Mouse (Mus musculus) stomach, embryonic 14.5 days (tissue): ENCODE measurements around the gene Acox3. TPM values are rescaled to one million over a fixed set of nuclear protein-coding genes. Genes with fewer than 3 reads are reported as not detected.
A peak's percentile ranks its signal among the peaks of the same experiment; 100 is the strongest.

Experiments used
- ATAC-seq: fragments of 200-750 bp; cut with Nextera tagmentation; 2 replicates; pipeline ENCODE4 v1.8.0; 2017; ENCODE audit warnings: low read depth, moderate TSS enrichment; ENCODE audit not compliant: insufficient number of reproducible peaks, insufficient read depth, low FRiP score
- H3K27ac ChIP-seq: fragments of 300-500 bp; sonication (generic); 2 replicates; pipeline ENCODE4 v1.5.1; 2014; ENCODE audit warnings: mild to moderate bottlenecking, low read length, moderate library complexity, mixed read lengths
- H3K27me3 ChIP-seq: fragments of 300-500 bp; sonication (generic); 2 replicates; pipeline ENCODE4 v1.6.1; 2014; ENCODE audit warnings: low read length, control low read depth, mixed read lengths; ENCODE audit not compliant: control insufficient read depth, insufficient read depth
- H3K36me3 ChIP-seq: fragments of 300-500 bp; sonication (generic); 2 replicates; pipeline ENCODE4 v1.6.1; 2014; ENCODE audit warnings: mild to moderate bottlenecking, control low read depth, low read length, moderate library complexity, mixed read lengths; ENCODE audit not compliant: control insufficient read depth, insufficient read depth
- H3K4me1 ChIP-seq: fragments of 300-500 bp; sonication (generic); 2 replicates; pipeline ENCODE4 v1.6.1; 2014; ENCODE audit warnings: low read length, control low read depth, mixed read lengths; ENCODE audit not compliant: control insufficient read depth, insufficient read depth
- H3K4me2 ChIP-seq: fragments of 300-500 bp; sonication (generic); replicated peaks from 2 replicates; pipeline ENCODE4 v1.6.1; 2014; ENCODE audit warnings: low read depth, low read length, control low read depth
- H3K4me3 ChIP-seq: fragments of 300-500 bp; sonication (generic); 2 replicates; pipeline ENCODE4 v1.5.1; 2014; ENCODE audit warnings: low read depth, low read length, control low read depth
- H3K9ac ChIP-seq: fragments of 300-500 bp; sonication (generic); replicated peaks from 2 replicates; pipeline ENCODE4 v1.6.1; 2014; ENCODE audit warnings: low read depth, mild to moderate bottlenecking, control low read depth, low read length, moderate library complexity, mixed read lengths
- H3K9me3 ChIP-seq: fragments of 300-500 bp; sonication (generic); 2 replicates; pipeline ENCODE4 v1.6.1; 2016; ENCODE audit warnings: low read depth, low read length, control low read depth; ENCODE audit not compliant: control insufficient read depth
- WGBS: fragments of 180-500 bp; shearing (Covaris S2); extraction: QIAGEN DNeasy Blood & Tissue Kit; methylation state at CpG from one replicate; pipeline ENCODE4 v1.1.7; 2014; 5-methylcytosine and 5-hydroxymethylcytosine counted together
- polyA plus RNA-seq: library from polyadenylated mRNA; unstranded; fragments of >200 nt; fragmentation: Nextera tagmentation; extraction: Ambion mirVana; gene quantifications from 2 replicates; pipeline ENCODE4 v1.2.1, GENCODE M21; 2014

Acox3 gene
- polyA plus RNA-seq, 1 experiment from 2014 or later: 13.9 TPM

DNA sequence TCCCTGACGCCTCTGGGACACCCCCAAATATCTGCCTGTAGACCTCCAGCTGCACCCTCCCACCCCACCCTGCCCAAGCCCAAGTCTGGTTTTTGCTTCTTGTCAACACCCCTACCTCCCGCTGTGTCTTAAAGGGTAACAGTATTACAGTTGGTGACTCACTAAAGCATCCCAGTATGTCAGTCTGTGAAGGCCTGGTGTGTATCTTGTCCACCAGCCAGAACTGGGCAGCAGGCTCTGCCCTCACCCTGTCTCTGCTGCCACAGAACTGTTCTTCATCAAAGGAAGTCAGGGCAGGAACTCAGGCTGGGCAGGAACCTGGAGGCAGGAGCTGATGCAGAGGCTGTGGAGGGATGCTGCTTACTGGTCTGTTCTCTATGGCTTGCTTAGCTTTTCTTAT, 43.6 kb downstream of the Acox3 start:
- no peak overlapping the region for H3K4me3 ChIP-seq
- WGBS: 90% methylated on average over 2 of the region's 2 CpGs
- no peak for ATAC-seq

GRCm38 (mm10) chr5:35627307-35627840, 44.5 kb downstream of the Acox3 start:
- H3K4me2 ChIP-seq: no peak overlapping the region
- WGBS: 63% methylated on average over 7 of the region's 7 CpGs
- no peak overlapping the region for H3K9ac ChIP-seq
- no peaks in the 10 kb centered on the region for H3K9me3 ChIP-seq
- H3K27me3 ChIP-seq: no peaks in the 10 kb centered on the region
- no peak overlapping the region for H3K4me3 ChIP-seq
- no peak overlapping the region for H3K27ac ChIP-seq
- no peak for ATAC-seq
- H3K4me1 ChIP-seq: 0 out of 2 replicates have a peak, but pooled peaks cover 3% of the 10 kb centered on the region
- H3K36me3 ChIP-seq: no peaks in the 10 kb centered on the region

More for the DNA sequence above, 43.6 kb downstream of the Acox3 start:
- no peaks in the 10 kb centered on the region for H3K36me3 ChIP-seq
- H3K9ac ChIP-seq: no peak overlapping the region
- H3K4me1 ChIP-seq: 0 out of 2 replicates have a peak, but pooled peaks cover 3% of the 10 kb centered on the region
- no peaks in the 10 kb centered on the region for H3K9me3 ChIP-seq
- no peak overlapping the region for H3K4me2 ChIP-seq
- H3K27me3 ChIP-seq: no peaks in the 10 kb centered on the region
- no peak overlapping the region for H3K27ac ChIP-seq

DNA sequence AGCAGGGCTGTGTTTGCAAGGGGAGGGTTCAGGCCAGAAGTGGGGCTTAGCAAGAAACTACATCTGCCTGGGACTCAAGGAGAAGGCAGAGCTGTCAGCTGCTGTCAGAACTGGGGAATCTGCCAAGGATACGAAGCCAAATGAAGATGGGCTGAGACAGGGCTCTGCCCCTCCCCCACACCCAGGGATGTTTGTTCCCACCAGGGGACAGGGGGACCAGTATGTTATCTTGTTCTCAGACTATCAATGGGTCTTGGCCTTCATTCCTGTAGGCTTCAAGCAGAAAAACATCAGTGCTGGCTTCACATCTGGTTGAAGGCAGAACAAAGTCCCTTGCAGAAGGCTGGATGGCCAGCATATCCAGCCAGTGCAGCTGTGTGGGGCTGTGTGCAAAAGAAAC, 45.8 kb downstream of the Acox3 start:
- peak; percentile 30; the same call in 1 of the 2 replicates for ATAC-seq
- Histone ChIP-seq H3K9ac (no peak overlapping the region), H3K4me1 (0 out of 2 replicates have a peak, but pooled peaks cover 3% of the 10 kb centered on the region), H3K36me3 (no peaks in the 10 kb centered on the region), H3K27ac (no peak overlapping the region), H3K4me3 (no peak overlapping the region), H3K9me3 (no peaks in the 10 kb centered on the region), H3K4me2 (no peak overlapping the region), H3K27me3 (no peaks in the 10 kb centered on the region)
- 33% methylated on average over 1 of the region's 1 CpGs for WGBS

GRCm38 (mm10) chr5:35629333-35629732, 46.5 kb downstream of the Acox3 start:
- H3K36me3 ChIP-seq: no peaks in the 10 kb centered on the region
- H3K27me3 ChIP-seq: no peaks in the 10 kb centered on the region
- no peaks in the 10 kb centered on the region for H3K9me3 ChIP-seq
- no peak for ATAC-seq
- H3K4me1 ChIP-seq: 0 out of 2 replicates have a peak, but pooled peaks cover 1% of the 10 kb centered on the region
- H3K9ac ChIP-seq: no peak overlapping the region
- H3K4me3 ChIP-seq: no peak overlapping the region
- H3K27ac ChIP-seq: no peak overlapping the region
- no peak overlapping the region for H3K4me2 ChIP-seq

GRCm38 (mm10) chr5:35630706-35631105, 47.9 kb downstream of the Acox3 start:
- no peak for ATAC-seq
- Histone ChIP-seq H3K4me1 (no peaks in the 10 kb centered on the region), H3K4me3 (no peak overlapping the region), H3K27me3 (no peaks in the 10 kb centered on the region), H3K9me3 (no peaks in the 10 kb centered on the region), H3K36me3 (no peaks in the 10 kb centered on the region), H3K9ac (no peak overlapping the region), H3K4me2 (no peak overlapping the region), H3K27ac (no peak overlapping the region)
- WGBS: 55% methylated on average over 1 of the region's 1 CpGs

DNA sequence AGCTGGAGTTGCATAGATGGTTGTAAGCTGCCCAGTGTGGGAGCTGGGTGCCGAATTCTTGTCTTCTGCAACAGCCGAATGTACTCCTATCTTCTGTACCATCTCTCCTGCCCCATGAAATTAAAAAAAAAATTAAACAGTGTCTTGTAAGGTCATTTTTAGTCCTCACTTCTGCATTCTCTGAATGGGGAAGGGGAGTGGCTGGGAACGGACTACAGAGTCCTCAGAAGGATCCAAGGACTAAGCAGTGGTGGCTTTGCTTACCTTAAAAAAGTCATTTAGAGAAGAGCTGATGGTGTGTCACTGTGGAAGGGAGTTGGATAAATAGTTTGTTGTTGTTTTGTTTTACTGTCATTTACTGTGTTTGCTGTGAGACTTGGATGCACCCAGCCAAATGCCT, 48.4 kb downstream of the Acox3 start:
- H3K9me3 ChIP-seq: no peaks in the 10 kb centered on the region
- no peak overlapping the region for H3K9ac ChIP-seq
- no peaks in the 10 kb centered on the region for H3K36me3 ChIP-seq
- no peak overlapping the region for H3K4me3 ChIP-seq
- no peak for ATAC-seq
- H3K27me3 ChIP-seq: no peaks in the 10 kb centered on the region
- no peaks in the 10 kb centered on the region for H3K4me1 ChIP-seq
- WGBS: 76% methylated on average over 3 of the region's 3 CpGs
- H3K4me2 ChIP-seq: no peak overlapping the region
- no peak overlapping the region for H3K27ac ChIP-seq

DNA sequence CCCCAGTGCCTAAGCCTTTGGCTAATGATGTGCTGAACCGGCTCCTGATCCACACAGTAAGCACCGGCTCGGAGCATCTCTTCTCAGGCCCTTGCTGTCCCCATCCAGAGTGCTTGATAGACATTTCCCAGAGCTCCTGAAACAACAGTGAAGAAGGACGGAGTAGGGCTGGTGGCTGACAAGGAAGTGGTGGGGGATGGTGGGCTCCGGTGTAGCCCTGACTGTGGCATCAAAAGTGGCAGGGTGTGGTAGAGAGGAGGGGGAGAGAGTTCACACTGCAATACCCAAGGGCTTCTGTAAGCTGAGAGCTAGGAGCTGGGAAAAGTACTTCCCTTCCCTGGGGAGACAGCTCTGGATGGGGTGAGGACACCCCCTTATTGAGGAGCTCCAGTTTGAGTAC, 48.9 kb downstream of the Acox3 start:
- no peak overlapping the region for H3K27ac ChIP-seq
- no peak overlapping the region for H3K4me2 ChIP-seq
- no peaks in the 10 kb centered on the region for H3K27me3 ChIP-seq
- no peaks in the 10 kb centered on the region for H3K36me3 ChIP-seq
- no peaks in the 10 kb centered on the region for H3K9me3 ChIP-seq
- no peak overlapping the region for H3K4me3 ChIP-seq
- WGBS: 60% methylated on average over 5 of the region's 5 CpGs
- no peaks in the 10 kb centered on the region for H3K4me1 ChIP-seq
- H3K9ac ChIP-seq: no peak overlapping the region
- ATAC-seq: no peak

DNA sequence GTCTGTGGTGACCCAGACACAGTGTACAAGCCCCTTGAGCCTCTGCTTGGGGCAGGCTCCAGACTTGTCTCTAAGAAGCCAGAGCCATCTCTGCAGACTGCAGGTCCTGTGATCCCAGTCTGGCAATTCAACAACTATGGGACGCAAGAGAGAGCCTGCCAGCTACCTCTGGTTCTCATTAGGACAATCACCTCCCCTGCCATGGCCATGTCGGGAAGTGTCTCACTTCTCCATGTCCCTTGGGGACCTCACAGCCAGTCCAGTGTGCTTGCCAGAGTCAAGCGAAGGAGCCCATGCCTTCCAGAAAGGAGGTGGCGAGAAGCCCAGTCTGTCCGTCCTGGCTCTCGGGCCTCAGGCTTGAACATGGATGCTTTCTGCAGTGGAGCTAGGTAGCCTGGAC, 50.0 kb downstream of the Acox3 start:
- ATAC-seq: no peak
- Histone ChIP-seq H3K4me2 (no peak overlapping the region), H3K4me1 (no peaks in the 10 kb centered on the region), H3K27ac (no peak overlapping the region), H3K9me3 (no peaks in the 10 kb centered on the region), H3K4me3 (no peak overlapping the region), H3K27me3 (no peaks in the 10 kb centered on the region), H3K9ac (no peak overlapping the region), H3K36me3 (no peaks in the 10 kb centered on the region)
- WGBS: 92% methylated on average over 6 of the region's 6 CpGs

- peaks cover 6% of the 10 kb centered on the region; the same call in 1 of the 2 replicates for H3K4me1 ChIP-seq
- H3K27me3 ChIP-seq: no peaks in the 10 kb centered on the region
- no peaks in the 10 kb centered on the region for H3K36me3 ChIP-seq
- 93% methylated on average over 2 of the region's 2 CpGs for WGBS
- no peak overlapping the region for H3K4me3 ChIP-seq
- H3K9ac ChIP-seq: no peak overlapping the region
- no peak overlapping the region for H3K27ac ChIP-seq
- no peak for ATAC-seq
- H3K4me2 ChIP-seq: no peak overlapping the region
- H3K9me3 ChIP-seq: no peaks in the 10 kb centered on the region
These were observed 53.2 kb downstream of the Acox3 start for GRCm38 (mm10) chr5:35636016-35636415.
